Mouse (Mus musculus): ENCODE results near the gene Casc3. TPM values are rescaled to one million over a fixed set of nuclear protein-coding genes. Genes with fewer than 3 reads are reported as not detected.

Casc3 gene
- polyA plus RNA-seq, 1 experiment from 2014 or later = 56.3 TPM

GRCm38 (mm10) chr11:98870791-98871190 lies 66.1 kb downstream of the Casc3 start:
- ATAC-seq (replicated peaks) = no peak
- peaks cover 18% of the 10 kb centered on the region; the same call in 1 of the 2 replicates for H3K36me3 ChIP-seq (replicated peaks)
- 75% methylated on average over 5 of the region's 5 CpGs for WGBS
- H3K27me3 ChIP-seq (replicated peaks) = no peaks in the 10 kb centered on the region
- no peak overlapping the region for H3K4me3 ChIP-seq
- H3K4me1 ChIP-seq = peaks cover 17% of the 10 kb centered on the region; the same call in 1 of the 2 replicates
- H3K9me3 ChIP-seq = no peaks in the 10 kb centered on the region
- H3K9ac ChIP-seq = no peak overlapping the region
- no peak overlapping the region for H3K4me2 ChIP-seq
- H3K27ac ChIP-seq = no peak overlapping the region

- peaks cover 14% of the 10 kb centered on the region; the same call in 1 of the 2 replicates for H3K4me1 ChIP-seq
- H3K36me3 ChIP-seq (replicated peaks) = peaks cover 18% of the 10 kb centered on the region; the same call in 1 of the 2 replicates
- H3K4me3 ChIP-seq = no peak overlapping the region
- no peak overlapping the region for H3K4me2 ChIP-seq
- ATAC-seq (replicated peaks) = no peak
- 63% methylated on average over 4 of the region's 4 CpGs for WGBS
- H3K27ac ChIP-seq = no peak overlapping the region
- H3K27me3 ChIP-seq (replicated peaks) = no peaks in the 10 kb centered on the region
- no peaks in the 10 kb centered on the region for H3K9me3 ChIP-seq
- no peak overlapping the region for H3K9ac ChIP-seq
Observed at GRCm38 (mm10) chr11:98871416-98871815, 66.7 kb downstream of the Casc3 start.

- Histone ChIP-seq H3K4me2 (no peak overlapping the region), H3K27ac (no peak overlapping the region), H3K4me1 (peaks cover 14% of the 10 kb centered on the region; the same call in 1 of the 2 replicates), H3K9ac (no peak overlapping the region), H3K27me3 (replicated peaks) (no peaks in the 10 kb centered on the region), H3K9me3 (no peaks in the 10 kb centered on the region), H3K36me3 (replicated peaks) (peaks cover 18% of the 10 kb centered on the region; the same call in 1 of the 2 replicates), H3K4me3 (no peak overlapping the region)
- WGBS = 55% methylated on average over 4 of the region's 4 CpGs
- no peak for ATAC-seq (replicated peaks)
Observed at GRCm38 (mm10) chr11:98872040-98872439, 67.3 kb downstream of the Casc3 start.

GRCm38 (mm10) chr11:98873900-98874299 lies 69.2 kb downstream of the Casc3 start:
- 95% methylated on average over 9 of the region's 9 CpGs for WGBS
- ATAC-seq (replicated peaks) = no peak
- H3K36me3 ChIP-seq (replicated peaks) = peaks cover 13% of the 10 kb centered on the region; the same call in 1 of the 2 replicates
- H3K27ac ChIP-seq = no peak overlapping the region
- no peak overlapping the region for H3K4me2 ChIP-seq
- H3K9ac ChIP-seq = no peak overlapping the region
- H3K27me3 ChIP-seq (replicated peaks) = no peaks in the 10 kb centered on the region
- H3K4me1 ChIP-seq = peaks cover 8% of the 10 kb centered on the region; the same call in 1 of the 2 replicates
- no peaks in the 10 kb centered on the region for H3K9me3 ChIP-seq
- H3K4me3 ChIP-seq = no peak overlapping the region

GRCm38 (mm10) chr11:98877001-98877400 lies 72.3 kb downstream of the Casc3 start:
- no peak overlapping the region for H3K9ac ChIP-seq
- H3K4me1 ChIP-seq = 0 out of 2 replicates have a peak, but pooled peaks cover 3% of the 10 kb centered on the region
- H3K9me3 ChIP-seq = no peaks in the 10 kb centered on the region
- no peaks in the 10 kb centered on the region for H3K27me3 ChIP-seq (replicated peaks)
- H3K36me3 ChIP-seq (replicated peaks) = no peaks in the 10 kb centered on the region
- no peak overlapping the region for H3K4me3 ChIP-seq
- 65% methylated on average over 9 of the region's 9 CpGs for WGBS
- no peak overlapping the region for H3K4me2 ChIP-seq
- ATAC-seq (replicated peaks) = no peak
- H3K27ac ChIP-seq = no peak overlapping the region

Other genes with a start within 250 kb of the Casc3 start
- 120 TPM in 2 replicates for gene Ormdl3, start 217.5 kb upstream of the Casc3 start, polyA plus RNA-seq (2015; fragmentation: Nextera tagmentation; extraction: Ambion mirVana)
- gene Lrrc3c, start 206.6 kb upstream of the Casc3 start, polyA plus RNA-seq (2015; fragmentation: Nextera tagmentation; extraction: Ambion mirVana) = not detected in 2 replicates
- 0.66 and 0.72 TPM in 2 replicates for gene Gm12355, start 179.2 kb upstream of the Casc3 start, polyA plus RNA-seq (2015; fragmentation: Nextera tagmentation; extraction: Ambion mirVana)
- not detected in 2 replicates for gene Gsdma3, start 178.5 kb upstream of the Casc3 start, polyA plus RNA-seq (2015; fragmentation: Nextera tagmentation; extraction: Ambion mirVana)
- gene Gsdma2, start 158.1 kb upstream of the Casc3 start, polyA plus RNA-seq (2015; fragmentation: Nextera tagmentation; extraction: Ambion mirVana) = not detected in 2 replicates
- not detected in 2 replicates for gene Gsdma, start 140.6 kb upstream of the Casc3 start, polyA plus RNA-seq (2015; fragmentation: Nextera tagmentation; extraction: Ambion mirVana)
- gene Psmd3, start 122.4 kb upstream of the Casc3 start, polyA plus RNA-seq (2015; fragmentation: Nextera tagmentation; extraction: Ambion mirVana) = 198 TPM in 2 replicates
- not detected in 2 replicates for gene Csf3, start 103.6 kb upstream of the Casc3 start, polyA plus RNA-seq (2015; fragmentation: Nextera tagmentation; extraction: Ambion mirVana)
- gene Med24, start 75.5 kb upstream of the Casc3 start, polyA plus RNA-seq (2015; fragmentation: Nextera tagmentation; extraction: Ambion mirVana) = 82.9 and 84.8 TPM in 2 replicates
- 151 and 158 TPM in 2 replicates for gene Thra, start 64.3 kb upstream of the Casc3 start, polyA plus RNA-seq (2015; fragmentation: Nextera tagmentation; extraction: Ambion mirVana)
- gene Nr1d1, start 29.6 kb upstream of the Casc3 start, polyA plus RNA-seq (2015; fragmentation: Nextera tagmentation; extraction: Ambion mirVana) = 3.4 and 3.9 TPM in 2 replicates
- gene Msl1, start 9.4 kb upstream of the Casc3 start, polyA plus RNA-seq (2015; fragmentation: Nextera tagmentation; extraction: Ambion mirVana) = 33.2 and 33.6 TPM in 2 replicates
- 9.1 and 9.2 TPM in 2 replicates for gene Rapgefl1, start 31.9 kb downstream of the Casc3 start, polyA plus RNA-seq (2015; fragmentation: Nextera tagmentation; extraction: Ambion mirVana)
- gene Wipf2, start 58.7 kb downstream of the Casc3 start, polyA plus RNA-seq (2015; fragmentation: Nextera tagmentation; extraction: Ambion mirVana) = 4.9 and 5.3 TPM in 2 replicates
- gene Cdc6, start 102.9 kb downstream of the Casc3 start, polyA plus RNA-seq (2015; fragmentation: Nextera tagmentation; extraction: Ambion mirVana) = 3.9 and 4.2 TPM in 2 replicates
- 9.7 and 10.5 TPM in 2 replicates for gene Rara, start 122.9 kb downstream of the Casc3 start, polyA plus RNA-seq (2015; fragmentation: Nextera tagmentation; extraction: Ambion mirVana)
- gene Gjd3, start 178.1 kb downstream of the Casc3 start, polyA plus RNA-seq (2015; fragmentation: Nextera tagmentation; extraction: Ambion mirVana) = 1.4 and 2.4 TPM in 2 replicates
- 31.8 and 33.9 TPM in 2 replicates for gene Top2a, start 219.3 kb downstream of the Casc3 start, polyA plus RNA-seq (2015; fragmentation: Nextera tagmentation; extraction: Ambion mirVana)
- gene Igfbp4, start 236.3 kb downstream of the Casc3 start, polyA plus RNA-seq (2015; fragmentation: Nextera tagmentation; extraction: Ambion mirVana) = 136 and 154 TPM in 2 replicates